Mouse (Mus musculus) hindbrain, postnatal 0 days (tissue): ENCODE results near the gene Pskh1. TPM values are rescaled to one million over a fixed set of nuclear protein-coding genes. Genes with fewer than 3 reads are reported as not detected.

Experiments used
- ATAC-seq: fragments of 200-750 bp; cut with Nextera tagmentation; 2 replicates; pipeline ENCODE4 v1.8.0; 2017; ENCODE audit warnings: mild to moderate bottlenecking, moderate TSS enrichment, moderate library complexity
- DNase-seq: peaks from one replicate; pipeline ENCODE4 v3.0.0-alpha.2; 2015; ENCODE audit warnings: low spot score
- H3K27ac ChIP-seq: fragments of 300-500 bp; sonication (generic); 2 replicates; pipeline ENCODE4 v1.5.1; 2014; ENCODE audit warnings: mild to moderate bottlenecking
- H3K27me3 ChIP-seq: fragments of 300-500 bp; sonication (generic); 2 replicates; pipeline ENCODE4 v1.6.1; 2014; ENCODE audit warnings: low read length, mixed read lengths; ENCODE audit not compliant: insufficient read depth
- H3K36me3 ChIP-seq: fragments of 300-500 bp; sonication (generic); 2 replicates; pipeline ENCODE4 v1.6.1; 2014; ENCODE audit warnings: low read length, mixed read lengths; ENCODE audit not compliant: insufficient read depth
- H3K4me1 ChIP-seq: fragments of 300-500 bp; sonication (generic); 2 replicates; pipeline ENCODE4 v1.6.1; 2014; ENCODE audit warnings: antibody characterized with exemption, low read length, mixed read lengths; ENCODE audit not compliant: insufficient read depth
- H3K4me2 ChIP-seq: fragments of 300-500 bp; sonication (generic); 2 replicates; pipeline ENCODE4 v1.6.1; 2014; ENCODE audit warnings: low read depth, mild to moderate bottlenecking, low read length, moderate library complexity, mixed read lengths
- H3K4me3 ChIP-seq: fragments of 300-500 bp; sonication (generic); 2 replicates; pipeline ENCODE4 v1.5.1; 2014; ENCODE audit warnings: low read length
- H3K9ac ChIP-seq: fragments of 300-500 bp; sonication (generic); replicated peaks from 2 replicates; pipeline ENCODE4 v1.6.1; 2014; ENCODE audit warnings: mild to moderate bottlenecking, low read length, moderate library complexity, mixed read lengths
- H3K9me3 ChIP-seq: fragments of 300-500 bp; sonication (generic); 2 replicates; pipeline ENCODE4 v1.6.1; 2016; ENCODE audit warnings: low read length, mixed read lengths
- CTCF ChIP-seq: IDR thresholded peaks from 2 replicates; pipeline ENCODE4 v1.5.1; 2016; ENCODE audit warnings: antibody characterized with exemption, control low read depth, low read depth
- WGBS: fragments of 180-500 bp; shearing (Covaris S2); extraction: QIAGEN DNeasy Blood & Tissue Kit; methylation state at CpG from one replicate; pipeline ENCODE4 v1.1.7; 2014; 5-methylcytosine and 5-hydroxymethylcytosine counted together
- polyA plus RNA-seq: library from polyadenylated mRNA; unstranded; fragments of >200 nt; fragmentation: Nextera tagmentation; extraction: Ambion mirVana; gene quantifications from 2 replicates; pipeline ENCODE4 v1.2.1, GENCODE M21; 2015
- total RNA-seq: library from RNA; depleted of rRNA; stranded (reverse); fragments of >200 nt; gene quantifications from 2 replicates; pipeline ENCODE4 v1.2.3, GENCODE M21; 2014

The Pskh1 gene
- total and polyA plus RNA-seq, 2 experiments from 2014 or later = 11.3 to 32.3 TPM

DNA sequence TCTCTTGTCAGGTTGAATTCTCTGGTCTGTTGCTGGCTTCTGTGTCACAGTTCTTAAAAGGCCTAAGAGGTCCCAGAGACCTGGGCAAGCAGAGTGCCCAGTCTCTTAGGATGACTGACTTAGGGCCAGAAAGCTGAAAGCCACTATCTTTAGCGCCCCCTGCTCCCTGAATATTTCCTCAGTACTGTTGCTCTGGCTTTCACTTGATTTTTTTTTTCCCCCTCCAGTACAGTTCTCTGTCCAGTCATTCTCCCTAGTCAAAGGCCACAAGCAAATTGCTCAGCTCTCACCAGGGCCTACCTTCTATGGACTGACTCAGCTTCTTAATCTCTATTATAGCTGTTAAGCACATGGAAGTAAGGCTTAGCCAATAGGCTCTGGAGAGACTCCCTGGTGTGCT is 38.3 kb upstream of the Pskh1 start:
- ATAC-seq = no peak
- H3K27me3 ChIP-seq = no peaks in the 10 kb centered on the region
- no peak overlapping the region for H3K27ac ChIP-seq
- DNase-seq = peak; percentile 46
- H3K36me3 ChIP-seq = peaks cover 12% of the 10 kb centered on the region; the same call in 1 of the 2 replicates
- H3K4me3 ChIP-seq = peak overlapping the region; percentile 95
- peak overlapping the region; percentile 87 for H3K4me2 ChIP-seq
- TF ChIP-seq CTCF = peak; percentile 54
- peak overlapping the region; percentile 98; the same call in 1 of the 2 replicates for H3K9ac ChIP-seq
- peaks cover 13% of the 10 kb centered on the region for H3K4me1 ChIP-seq
- no peaks in the 10 kb centered on the region for H3K9me3 ChIP-seq
- 7% methylated on average over 1 of the region's 1 CpGs for WGBS

DNA sequence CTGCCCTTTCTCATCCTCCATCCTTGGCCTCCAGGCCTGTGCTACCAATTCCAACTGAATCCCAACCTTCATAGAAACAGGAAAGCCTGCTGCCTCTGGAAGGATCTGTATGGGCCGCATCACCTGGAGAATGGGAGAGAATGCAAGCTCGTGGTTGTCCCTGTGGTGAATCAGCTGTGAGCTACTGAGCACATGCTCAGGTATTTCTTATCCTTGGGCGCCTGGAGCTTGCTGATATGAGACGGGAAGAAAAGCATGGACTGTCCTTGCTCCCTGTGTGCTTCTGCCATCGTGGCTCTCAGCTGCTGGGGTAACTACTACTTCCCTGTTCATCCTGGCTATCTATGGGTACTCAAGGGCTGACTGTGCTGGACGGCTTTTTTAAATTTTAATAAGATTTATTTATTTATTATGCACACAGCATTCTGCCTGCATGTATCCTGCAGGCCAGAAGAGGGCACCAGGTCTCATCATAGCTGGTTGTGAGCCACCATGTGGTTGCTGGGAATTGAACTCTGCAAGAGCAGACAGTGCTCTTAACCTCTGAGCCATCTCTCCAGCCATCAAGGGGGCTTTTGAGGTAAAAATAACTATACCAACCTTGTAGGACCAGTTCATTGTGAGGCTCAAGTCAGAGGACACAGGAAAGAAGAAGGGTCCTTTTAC is 33.7 kb upstream of the Pskh1 start:
- H3K36me3 ChIP-seq = peaks cover 35% of the 10 kb centered on the region; the same call in 1 of the 2 replicates
- DNase-seq = peak; percentile 18
- no peak overlapping the region for H3K27ac ChIP-seq
- H3K4me1 ChIP-seq = peaks cover 11% of the 10 kb centered on the region
- H3K27me3 ChIP-seq = no peaks in the 10 kb centered on the region
- peak; percentile 57 for TF ChIP-seq CTCF
- H3K9me3 ChIP-seq = no peaks in the 10 kb centered on the region
- no peak overlapping the region for H3K4me3 ChIP-seq
- H3K4me2 ChIP-seq = no peak overlapping the region
- 81% methylated on average over 6 of the region's 6 CpGs for WGBS
- H3K9ac ChIP-seq = no peak overlapping the region
- no peak for ATAC-seq

DNA sequence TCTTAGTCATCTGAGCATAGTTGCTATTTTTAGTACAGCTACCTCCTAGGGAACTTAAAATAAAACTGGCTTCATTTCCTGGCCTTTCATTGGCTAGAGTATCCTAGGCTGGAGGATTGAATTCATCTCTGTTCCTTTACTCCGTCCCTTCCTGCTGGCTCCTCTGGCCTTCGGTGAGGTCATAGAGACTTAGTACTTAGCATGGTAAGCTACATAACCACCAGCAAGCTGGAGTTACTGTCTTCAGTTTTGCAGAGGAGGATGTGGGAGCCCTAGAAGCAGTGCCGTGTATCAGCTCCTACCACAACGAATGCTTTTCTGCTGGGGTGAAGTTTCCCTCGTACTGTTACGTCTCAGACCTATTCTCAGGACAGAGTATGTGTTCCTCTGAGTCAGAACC is 25.9 kb upstream of the Pskh1 start:
- H3K4me2 ChIP-seq = no peak overlapping the region
- no peaks in the 10 kb centered on the region for H3K4me1 ChIP-seq
- H3K4me3 ChIP-seq = no peak overlapping the region
- WGBS = 82% methylated on average over 6 of the region's 6 CpGs
- peaks cover 47% of the 10 kb centered on the region for H3K36me3 ChIP-seq
- H3K9ac ChIP-seq = no peak overlapping the region
- DNase-seq (no peak), ATAC-seq (no peak)
- H3K27me3 ChIP-seq = no peaks in the 10 kb centered on the region
- no peak for TF ChIP-seq CTCF
- H3K27ac ChIP-seq = peak overlapping the region; percentile 22; the same call in 1 of the 2 replicates
- no peaks in the 10 kb centered on the region for H3K9me3 ChIP-seq

DNA sequence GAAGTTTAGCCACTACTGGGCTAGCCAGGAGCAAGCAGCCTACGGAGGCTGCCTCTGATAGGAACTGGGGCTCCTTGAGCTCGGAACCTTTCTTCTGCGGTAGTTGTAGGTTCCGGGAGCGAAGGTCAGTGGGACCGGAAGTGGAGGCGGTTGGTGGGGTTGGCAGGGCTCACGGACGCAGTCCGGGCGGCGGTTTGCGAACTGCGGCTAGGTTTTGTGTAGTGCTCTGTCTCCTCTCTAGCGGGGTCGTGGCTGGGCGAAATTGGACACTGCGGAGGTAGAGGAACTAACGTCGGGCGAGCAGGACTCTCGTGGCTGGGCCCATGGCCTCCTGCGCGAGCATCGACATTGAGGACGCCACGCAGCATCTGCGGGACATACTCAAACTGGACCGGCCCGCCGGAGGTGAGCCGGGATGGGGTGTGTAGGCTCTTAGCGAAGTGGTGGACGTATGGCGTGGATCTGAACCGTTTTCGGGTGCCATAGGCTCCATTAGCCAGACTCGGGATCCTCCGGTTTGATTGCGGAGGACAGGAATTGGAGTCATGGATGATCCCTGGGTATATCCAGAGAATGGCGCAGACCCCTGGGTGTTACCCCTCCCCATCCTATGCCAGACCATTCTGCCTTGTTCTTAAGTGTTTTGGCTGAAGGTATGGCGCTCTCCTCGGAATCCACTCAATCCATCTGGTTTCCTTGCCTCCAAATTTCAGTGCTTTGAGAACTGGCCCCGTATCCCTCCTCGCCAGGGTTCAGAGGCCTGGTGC is 19.3 kb upstream of the Pskh1 start, which contains the start of gene Edc4:
Gene Edc4, plus strand, starts transcription at position 128 of the 767 bp plus-strand sequence.
- no peak for TF ChIP-seq CTCF
- H3K9ac ChIP-seq = peak within 1 kb of the TSS; percentile 87
- H3K27me3 ChIP-seq = no peaks in the 10 kb centered on the region
- H3K4me1 ChIP-seq = peaks cover 11% of the 10 kb centered on the region
- ATAC-seq (peak; percentile 88), DNase-seq (peak; percentile 89)
- H3K4me3 ChIP-seq = peak within 1 kb of the TSS; percentile 95
- peak within 1 kb of the TSS; percentile 69 for H3K4me2 ChIP-seq
- peaks cover 51% of the 10 kb centered on the region for H3K36me3 ChIP-seq
- H3K9me3 ChIP-seq = no peaks in the 10 kb centered on the region
- peak within 1 kb of the TSS; percentile 78 for H3K27ac ChIP-seq
- WGBS = under 1% methylated on average over 45 of the region's 45 CpGs

DNA sequence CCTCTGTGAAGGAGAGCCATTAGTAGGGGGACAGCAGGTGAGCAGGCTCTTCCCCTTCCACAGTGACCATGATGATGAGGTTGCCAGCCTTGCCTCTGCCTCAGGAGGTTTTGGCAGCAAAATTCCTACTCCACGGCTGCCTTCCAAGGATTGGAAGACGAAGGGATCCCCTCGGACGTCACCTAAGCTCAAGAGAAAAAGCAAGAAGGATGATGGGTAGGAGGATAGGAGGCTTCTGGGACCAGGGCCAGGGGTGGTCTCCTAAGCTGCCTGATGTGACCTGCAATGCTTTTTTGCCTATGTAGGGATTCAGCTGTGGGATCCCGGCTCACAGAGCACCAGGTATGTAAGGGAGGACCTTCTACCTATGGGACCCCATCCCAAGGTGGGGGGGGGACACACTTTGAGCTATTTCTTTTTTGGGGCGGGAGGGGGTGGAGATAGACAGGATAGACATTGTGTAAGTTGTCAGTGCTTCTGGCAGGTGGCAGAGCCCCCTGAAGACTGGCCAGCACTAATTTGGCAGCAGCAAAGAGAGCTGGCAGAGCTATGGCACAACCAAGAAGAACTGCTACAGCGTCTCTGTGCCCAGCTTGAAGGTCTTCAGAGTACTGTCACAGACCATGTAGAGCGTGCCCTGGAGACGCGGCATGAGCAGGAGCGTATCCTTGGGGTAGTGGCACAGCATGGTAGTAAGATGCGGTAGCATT is 10.3 kb upstream of the Pskh1 start:
- DNase-seq (no peak), ATAC-seq (no peak)
- Histone ChIP-seq H3K27me3 (no peaks in the 10 kb centered on the region), H3K4me2 (no peak overlapping the region), H3K9me3 (no peaks in the 10 kb centered on the region), H3K4me3 (no peak overlapping the region), H3K36me3 (peaks cover 70% of the 10 kb centered on the region), H3K27ac (no peak overlapping the region), H3K9ac (no peak overlapping the region), H3K4me1 (no peaks in the 10 kb centered on the region)
- WGBS = 85% methylated on average over 12 of the region's 12 CpGs
- TF ChIP-seq CTCF = no peak

DNA sequence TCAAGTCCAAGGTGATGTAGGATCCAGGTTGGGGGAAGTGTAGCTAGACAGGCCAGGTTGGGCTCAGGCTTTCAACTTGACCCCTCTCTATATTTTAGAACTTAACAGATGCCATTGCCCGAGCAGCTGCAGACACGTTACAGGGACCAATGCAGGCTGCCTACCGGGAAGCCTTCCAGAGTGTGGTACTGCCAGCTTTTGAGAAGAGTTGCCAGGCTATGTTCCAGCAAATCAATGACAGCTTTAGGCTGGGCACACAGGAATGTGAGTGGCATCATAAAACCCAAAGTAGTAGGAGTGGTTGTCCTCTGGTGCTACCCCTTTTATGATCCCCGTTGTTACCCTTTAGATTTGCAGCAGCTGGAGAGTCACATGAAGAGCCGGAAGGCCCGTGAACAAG is 9.4 kb upstream of the Pskh1 start:
- ATAC-seq = no peak
- no peaks in the 10 kb centered on the region for H3K27me3 ChIP-seq
- DNase-seq = no peak
- H3K9ac ChIP-seq = no peak overlapping the region
- H3K9me3 ChIP-seq = no peaks in the 10 kb centered on the region
- no peak overlapping the region for H3K27ac ChIP-seq
- H3K4me2 ChIP-seq = no peak overlapping the region
- WGBS = 72% methylated on average over 6 of the region's 6 CpGs
- peaks cover 60% of the 10 kb centered on the region for H3K36me3 ChIP-seq
- no peak for TF ChIP-seq CTCF
- no peaks in the 10 kb centered on the region for H3K4me1 ChIP-seq
- no peak overlapping the region for H3K4me3 ChIP-seq
